Mouse (Mus musculus) cerebellum, adult 9-10 months (tissue): ENCODE measurements around the gene Epb42.
"Not testable (repeated sequence)": the region's sequence is repeated elsewhere in the genome, so short reads cannot be mapped to it uniquely, and the experiment has no call there.

Source experiments
- DNase-seq: peaks from one replicate; pipeline ENCODE4 v3.0.0; 2022

Epb42 gene

GRCm38 (mm10) chr2:121036733-121037341, at the start of gene Epb42:
Gene Epb42 (minus strand): TSS chr2:121037072.
- no peak for DNase-seq

DNA sequence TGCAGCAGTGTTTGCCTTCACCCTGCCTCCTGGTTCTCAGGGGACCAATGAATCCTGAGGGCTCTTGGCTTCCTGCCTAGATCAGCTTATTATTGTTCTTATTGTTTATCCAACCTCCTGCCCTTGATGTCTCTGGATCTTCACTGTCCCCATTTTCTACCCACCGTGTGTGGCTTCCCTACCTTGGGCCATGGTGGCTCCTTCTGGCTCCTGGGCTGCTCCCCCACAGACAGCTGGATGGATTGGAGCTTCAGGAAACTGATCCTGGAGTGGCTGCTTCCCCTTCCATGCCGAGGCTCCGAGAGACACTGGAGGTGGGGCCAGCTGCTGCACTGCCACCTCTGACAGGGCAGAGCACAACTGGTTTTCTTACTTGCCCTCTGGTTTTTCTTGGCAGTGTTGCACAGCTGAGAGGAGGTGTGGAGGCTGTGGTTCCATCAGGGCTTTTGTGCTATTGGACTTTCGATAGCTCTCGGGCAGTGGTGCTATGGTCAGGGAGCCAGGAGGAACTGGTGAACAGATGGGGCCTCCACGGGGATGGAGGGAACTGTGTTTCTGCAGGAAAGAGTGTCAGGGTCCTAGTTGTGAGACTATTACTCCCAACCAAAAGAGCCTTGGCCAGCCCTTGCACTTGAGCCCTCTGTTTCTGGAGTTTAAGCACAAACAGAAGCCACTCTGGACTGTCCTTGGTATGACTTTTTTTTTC, 48.8 kb upstream of the Epb42 start, which contains the start of gene Tgm5:
Gene Tgm5, minus strand, starts transcription at position 362 of the 706 bp plus-strand sequence.
- peak; percentile 66 for DNase-seq

DNA sequence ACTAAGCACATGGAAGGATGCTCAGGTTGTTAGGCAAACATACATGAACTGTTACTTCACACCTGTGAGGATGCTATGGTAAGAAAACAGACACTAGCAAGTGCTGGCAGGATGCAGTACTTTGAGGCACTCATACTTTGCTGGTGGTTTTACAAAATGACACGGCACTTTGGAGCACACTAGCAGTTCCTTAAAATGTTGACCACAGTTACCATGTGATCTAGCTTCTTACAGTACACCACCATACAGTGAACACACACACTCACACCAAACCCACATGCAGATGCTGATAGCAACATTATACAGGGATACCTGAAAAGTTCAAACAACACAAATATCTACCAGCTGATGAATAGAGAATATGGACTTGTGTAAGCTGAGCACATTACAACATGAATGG, 45.8 kb upstream of the Epb42 start:
- no peak for DNase-seq

DNA sequence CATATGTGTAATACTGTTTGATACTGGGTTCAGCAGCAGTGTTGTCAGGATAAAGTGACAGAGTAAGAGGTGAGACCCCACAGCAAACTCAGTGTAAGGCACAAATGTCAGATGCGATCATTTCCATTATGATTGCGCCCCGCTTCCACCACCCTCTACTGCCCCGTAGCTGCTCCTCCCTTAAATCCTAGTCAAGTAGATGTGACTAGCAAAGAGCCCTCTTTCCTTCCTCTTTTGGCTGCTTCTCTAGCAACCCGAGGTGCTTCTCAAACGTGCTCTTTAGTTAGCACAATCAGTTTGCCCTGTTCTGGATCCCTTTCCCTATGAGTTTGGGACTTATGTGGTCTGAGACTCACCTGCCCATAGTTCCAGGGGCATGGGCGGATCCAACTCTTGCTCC, 37.9 kb upstream of the Epb42 start:
- DNase-seq: no peak

DNA sequence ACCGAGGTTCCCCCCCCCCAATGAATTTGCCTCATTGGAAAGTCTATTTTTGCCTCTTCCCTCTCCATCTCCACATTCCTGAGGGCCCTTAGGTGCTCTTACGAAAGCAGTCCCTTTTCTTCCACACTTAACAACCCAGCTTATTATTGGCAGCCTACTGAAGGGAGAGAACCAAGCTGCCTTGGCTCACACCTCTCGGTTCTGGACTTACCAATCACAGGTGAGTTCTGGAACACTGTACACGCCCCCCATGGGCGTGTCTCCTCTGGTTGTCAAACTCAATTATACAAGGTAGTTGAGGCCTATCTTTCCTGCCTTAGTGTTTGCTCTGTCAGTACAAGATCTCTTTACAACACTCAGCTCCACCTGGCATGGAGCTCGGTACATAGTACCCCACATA, 35.0 kb upstream of the Epb42 start:
- no peak for DNase-seq

DNA sequence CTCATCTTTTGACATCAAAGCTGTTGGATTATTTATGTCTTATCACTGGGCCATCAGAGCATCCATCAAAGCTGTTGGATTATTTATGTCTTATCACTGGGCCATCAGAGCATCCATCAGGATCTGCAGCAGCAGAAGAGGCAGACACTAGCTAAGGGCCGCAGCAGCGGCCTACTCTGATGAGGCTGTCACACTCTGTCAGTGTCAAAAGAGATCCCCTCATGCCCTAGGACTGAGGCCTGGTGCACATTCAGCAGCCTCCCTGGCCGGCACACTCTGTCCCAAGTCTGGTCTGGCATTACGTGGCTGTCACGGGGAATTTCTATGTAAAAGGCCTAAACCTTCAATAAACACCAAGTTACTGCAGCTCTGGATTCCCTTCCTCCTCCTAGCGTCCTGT, 32.6 kb upstream of the Epb42 start:
- no peak for DNase-seq

DNA sequence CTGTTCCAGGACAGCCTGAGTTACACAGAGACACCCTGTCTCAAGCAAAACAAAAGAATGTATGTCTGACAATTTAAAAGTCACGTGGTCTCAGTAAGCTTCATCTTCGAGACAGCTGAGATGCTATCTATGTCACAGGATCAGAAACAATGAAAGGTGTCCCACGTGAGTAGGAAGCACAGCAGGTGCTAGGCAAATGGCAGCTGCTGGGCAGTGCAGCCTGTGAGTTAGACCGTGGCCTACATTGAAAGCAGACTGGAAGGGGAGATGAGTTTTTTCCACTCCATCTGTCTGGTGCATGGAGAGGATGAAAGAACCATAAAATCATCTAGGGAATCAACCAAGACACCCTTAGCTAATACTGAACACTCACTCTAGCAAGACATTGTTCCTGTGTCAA, 30.2 kb upstream of the Epb42 start:
- DNase-seq: no peak

GRCm38 (mm10) chr2:121061315-121061714, 24.4 kb upstream of the Epb42 start:
- no peak for DNase-seq

DNA sequence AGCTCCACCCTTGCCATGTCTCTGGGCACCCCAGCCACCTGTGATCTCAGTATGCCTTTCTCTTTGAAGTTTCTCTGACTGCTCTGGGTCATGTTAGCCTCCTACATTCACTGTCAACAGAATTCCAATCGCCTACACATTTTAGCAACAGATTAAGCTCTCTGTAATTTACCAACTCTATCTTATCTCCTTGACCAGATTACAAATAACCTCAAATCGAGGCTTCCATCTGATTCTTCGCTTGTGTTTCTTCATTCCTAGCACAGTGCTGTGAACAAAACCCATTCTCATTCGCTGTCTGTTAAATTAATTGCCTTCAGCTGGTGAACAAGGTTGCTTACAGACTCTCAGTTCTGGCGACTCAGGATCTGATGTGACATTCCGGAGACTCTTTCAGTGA, 21.1 kb upstream of the Epb42 start:
- no peak for DNase-seq

DNA sequence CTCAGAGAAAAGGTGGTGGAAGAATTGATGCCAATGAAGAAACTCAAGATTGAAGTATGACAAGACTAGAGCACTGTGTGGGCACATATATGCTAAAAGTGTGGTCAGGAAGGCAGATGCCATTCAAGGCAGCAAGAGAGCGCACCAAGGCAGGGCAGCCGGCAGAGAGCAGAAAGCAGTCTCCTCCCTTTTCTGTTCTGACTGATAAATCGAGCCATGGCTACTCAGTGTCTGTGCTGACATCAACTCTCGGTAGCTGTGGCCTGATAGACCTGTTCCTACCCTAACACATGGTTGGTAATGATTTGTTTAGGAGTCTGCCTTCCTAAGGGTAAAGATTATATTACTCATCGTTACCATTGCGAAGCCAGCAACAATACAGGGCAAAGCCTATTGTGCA, 19.0 kb upstream of the Epb42 start:
- no peak for DNase-seq

GRCm38 (mm10) chr2:121054060-121054459, 17.2 kb upstream of the Epb42 start:
- peak; percentile 51 for DNase-seq

DNA sequence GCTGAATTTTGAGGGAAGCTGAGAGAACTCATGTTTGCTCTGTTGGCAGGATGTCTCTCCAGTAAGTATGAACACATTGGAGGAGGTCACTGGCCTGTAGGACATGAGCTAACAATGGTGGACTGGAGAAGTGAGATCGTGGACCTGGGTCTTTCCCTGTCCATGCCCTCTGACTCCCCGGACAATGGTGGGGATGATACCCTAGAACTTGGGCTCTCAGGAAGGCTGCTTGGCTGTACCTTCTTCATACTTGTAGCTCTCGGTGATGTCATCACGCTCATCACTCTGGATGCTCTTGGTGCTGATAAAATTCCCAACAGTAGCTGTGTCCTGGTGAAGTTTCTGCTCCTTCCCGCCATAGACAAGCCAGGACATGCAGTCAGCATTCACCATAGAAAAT, 15.3 kb upstream of the Epb42 start:
- DNase-seq: no peak

GRCm38 (mm10) chr2:121045653-121046052, 8.8 kb upstream of the Epb42 start:
- DNase-seq: no peak

DNA sequence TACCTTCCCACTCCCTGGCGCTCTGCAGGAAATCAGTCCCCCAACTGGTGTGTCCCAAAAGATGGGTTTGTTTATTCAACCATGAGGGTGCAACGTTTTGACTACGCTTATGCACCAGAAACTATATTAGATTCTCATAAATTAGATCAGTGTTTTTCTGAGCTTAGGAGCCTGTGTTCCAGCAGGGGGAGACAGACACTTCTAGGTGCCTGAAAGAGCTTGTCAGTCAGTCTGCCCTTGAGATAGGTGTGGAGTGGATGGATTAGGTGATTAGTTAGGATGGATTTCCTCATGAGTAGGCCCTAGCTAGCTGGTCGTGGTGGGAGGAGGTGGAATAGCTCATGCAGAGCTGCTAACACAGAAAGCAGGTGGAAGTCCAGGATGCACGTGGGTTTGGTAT, 4.2 kb upstream of the Epb42 start:
- peak; percentile 67 for DNase-seq

- no peak for DNase-seq
These were observed 2.5 kb upstream of the Epb42 start for GRCm38 (mm10) chr2:121039382-121039781.

GRCm38 (mm10) chr2:121038851-121039250, 2.0 kb upstream of the Epb42 start:
- not testable (repeated sequence) for DNase-seq

DNA sequence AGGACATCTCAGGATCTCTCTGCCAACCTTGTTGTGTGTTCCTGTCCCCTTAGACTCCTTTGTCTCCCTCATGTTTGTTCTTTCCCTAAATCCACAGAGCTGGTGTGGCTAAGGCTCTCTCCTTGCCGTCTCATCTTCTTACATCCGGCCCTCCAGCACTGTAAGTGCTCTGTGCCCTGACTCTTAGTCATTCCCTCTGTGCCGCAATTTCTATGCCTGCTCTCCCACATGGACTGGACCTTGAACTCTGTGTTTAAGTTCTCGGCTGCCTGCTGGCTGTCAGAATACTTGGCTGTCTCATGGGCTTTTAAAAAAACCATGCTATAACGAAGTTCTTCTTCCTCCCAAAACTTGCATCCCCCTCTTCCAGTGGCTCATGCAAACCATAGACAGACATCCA, 14.0 kb downstream of the Epb42 start:
- DNase-seq: no peak

DNA sequence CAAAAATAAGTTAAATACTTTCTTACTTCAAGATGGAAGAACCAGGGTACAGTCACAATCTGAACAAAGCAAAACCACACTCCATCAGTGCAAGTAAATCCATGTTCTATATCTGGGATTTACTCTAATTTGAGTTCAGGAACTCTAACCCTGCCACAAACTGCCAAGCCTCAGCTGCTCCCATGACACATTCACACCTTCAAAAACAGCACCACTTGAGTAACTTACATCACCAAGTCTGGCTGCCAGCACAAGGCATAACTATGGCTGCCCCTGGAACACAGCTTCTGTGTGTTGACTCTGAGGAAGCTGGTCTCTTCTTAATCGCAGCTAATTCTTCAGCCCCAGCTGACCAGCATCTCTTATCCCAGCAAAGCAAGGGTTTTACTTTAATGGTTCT, 19.7 kb downstream of the Epb42 start:
- no peak for DNase-seq

DNA sequence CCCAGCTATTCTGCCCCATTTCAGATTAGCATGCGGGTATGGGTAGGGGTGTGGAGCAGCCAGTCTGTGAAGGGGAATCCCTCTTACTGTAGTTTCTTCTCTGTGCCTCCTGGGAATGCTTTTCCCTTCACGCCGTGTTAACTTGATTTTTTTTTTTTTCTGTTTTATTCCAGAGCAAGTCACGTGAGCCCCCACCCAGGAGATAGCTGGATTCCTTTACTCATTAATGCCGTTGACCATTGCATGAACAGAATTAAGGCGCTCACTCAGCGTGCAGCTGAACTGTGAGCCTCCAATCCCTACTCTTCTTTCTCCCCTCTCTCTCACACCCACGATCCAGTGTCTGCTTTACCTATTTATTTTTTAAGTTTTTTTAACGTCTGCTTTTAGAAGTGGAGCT, 20.6 kb downstream of the Epb42 start:
- DNase-seq: no peak

DNA sequence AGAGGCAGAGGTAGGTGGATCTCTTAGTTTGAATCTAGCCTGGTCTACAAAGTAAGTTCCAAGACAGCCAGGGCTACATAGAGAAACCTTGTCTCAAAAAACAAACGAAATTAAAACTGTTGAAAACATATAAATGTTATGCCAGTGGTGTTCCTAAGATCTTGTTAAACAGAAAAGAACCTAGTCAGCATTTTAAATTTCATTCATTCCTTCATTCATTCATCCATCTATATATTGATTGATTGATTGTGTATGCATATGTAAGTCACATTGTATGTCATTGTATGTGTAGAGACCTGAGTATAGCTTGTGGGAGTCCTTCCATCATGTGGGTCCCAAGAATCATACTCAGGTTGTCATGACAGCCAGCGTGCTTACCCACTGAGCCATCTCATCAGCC, 21.4 kb downstream of the Epb42 start:
- DNase-seq: no peak

GRCm38 (mm10) chr2:121012676-121013075, 24.2 kb downstream of the Epb42 start:
- DNase-seq: peak; percentile 12

- DNase-seq: peak; percentile 58
These were observed 27.7 kb downstream of the Epb42 start for GRCm38 (mm10) chr2:121009071-121009677.

DNA sequence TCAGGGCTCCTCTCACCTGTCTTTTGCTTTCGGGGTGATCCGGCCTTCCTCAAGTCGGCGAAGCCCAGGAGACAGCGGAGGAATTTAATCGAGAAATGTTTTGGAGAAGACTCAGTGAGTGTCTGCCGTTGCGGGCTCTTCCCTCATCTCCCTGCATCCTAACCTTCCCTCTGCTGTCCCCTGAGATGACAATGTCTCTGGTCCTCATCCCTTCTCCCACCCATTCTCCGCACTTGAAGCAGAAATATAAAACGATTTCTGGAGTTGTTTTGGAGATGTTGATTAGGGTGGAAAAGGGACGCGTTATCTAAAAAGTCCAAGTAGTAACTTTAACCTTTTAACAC, 28.2 kb downstream of the Epb42 start:
- no peak for DNase-seq

- DNase-seq: peak; percentile 84
These were observed 28.8 kb downstream of the Epb42 start, which contains the start of gene Ccndbp1 for GRCm38 (mm10) chr2:121007925-121008663. Gene Ccndbp1 (plus strand): TSS chr2:121008403.
